Mouse (Mus musculus) kidney, adult 2 months (tissue): ENCODE data around the gene Abhd2.

ENCODE experiments used
- CTCF ChIP-seq: fragments of 200-500 bp; conservative IDR thresholded peaks from 2 replicates; pipeline ENCODE4 v1.5.1; 2011; ENCODE audit warnings: low read depth, mild to moderate bottlenecking, control low read depth, low read length, moderate library complexity, mixed read lengths; ENCODE audit not compliant: insufficient read depth, insufficient read length
- POLR2A ChIP-seq: fragments of 200-500 bp; IDR thresholded peaks from one replicate; pipeline ENCODE4 v1.6.1; 2011; ENCODE audit warnings: low read depth, low read length, control low read depth

- no peak for TF ChIP-seq POLR2A
- no peak for TF ChIP-seq CTCF
These were observed 11.9 kb downstream of the Abhd2 start for GRCm38 (mm10) chr7:79284889-79285280.
